Mouse (Mus musculus): ENCODE data around the gene Rtel1.

Gene Rtel1

GRCm38 (mm10) chr2:181320103-181320499 is 562 bp downstream of the Rtel1 start:
- no peak for ATAC-seq (ENCODE audit: insufficient number of reproducible peaks, low FRiP score, low TSS enrichment)

DNA sequence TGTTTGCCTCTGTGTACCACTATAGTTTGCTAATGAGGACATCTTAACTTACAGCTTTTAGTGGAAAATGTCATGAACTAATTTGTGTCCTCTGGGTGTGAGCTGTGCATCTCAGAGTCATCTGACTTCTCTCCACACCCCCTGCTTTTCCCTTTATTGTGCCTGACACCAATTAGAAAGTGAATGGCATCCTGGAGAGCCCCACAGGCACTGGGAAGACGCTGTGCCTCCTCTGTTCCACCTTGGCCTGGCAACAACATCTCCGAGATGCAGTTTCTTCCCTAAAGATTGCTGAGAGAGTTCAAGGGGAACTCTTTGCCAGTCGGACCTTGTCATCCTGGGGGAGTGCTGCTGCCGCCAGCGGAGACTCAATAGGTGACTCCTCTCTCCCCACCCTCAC is 2.6 kb downstream of the Rtel1 start:
- ATAC-seq (ENCODE audit: insufficient number of reproducible peaks, low FRiP score, low TSS enrichment): no peak

DNA sequence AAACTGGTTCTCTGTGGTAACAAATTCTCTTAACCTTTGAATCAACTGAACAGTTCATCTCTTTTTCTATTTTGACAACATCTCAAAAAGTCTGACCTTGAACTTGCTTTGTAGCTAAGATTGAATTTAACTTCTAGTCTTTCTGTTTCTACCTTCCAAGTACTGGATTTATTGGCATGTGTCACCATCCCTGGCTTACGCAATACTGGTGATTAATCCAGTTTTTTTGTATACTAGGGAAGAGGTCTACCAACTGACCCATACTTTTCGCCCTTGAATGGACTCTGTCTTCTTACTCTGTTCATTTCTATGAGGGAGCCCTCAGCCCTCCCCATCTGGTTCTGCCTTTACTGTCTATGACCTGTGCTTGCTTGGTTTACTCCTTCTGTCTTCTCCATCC is 6.6 kb downstream of the Rtel1 start:
- no peak for ATAC-seq (ENCODE audit: insufficient number of reproducible peaks, low FRiP score, low TSS enrichment)

DNA sequence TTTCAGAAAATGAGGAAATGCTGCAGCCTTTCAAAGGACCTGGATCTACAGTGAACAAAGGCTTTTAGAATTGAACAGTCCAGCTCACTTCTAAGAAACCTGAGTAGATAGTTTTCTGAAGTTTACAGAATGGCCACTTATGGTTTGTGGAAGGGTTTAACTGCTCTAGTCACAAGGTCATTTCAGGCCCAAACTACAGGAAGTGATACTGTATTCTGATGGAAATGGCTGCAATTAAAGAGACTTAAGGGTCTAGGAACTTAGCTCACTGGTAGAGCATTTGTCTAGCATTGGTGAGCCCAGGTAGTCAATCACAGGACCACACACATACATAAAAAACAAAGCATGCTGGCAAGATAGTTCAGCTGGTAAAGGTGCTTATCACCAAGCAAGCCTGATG is 13.0 kb downstream of the Rtel1 start:
- no peak for ATAC-seq (ENCODE audit: insufficient number of reproducible peaks, low FRiP score, low TSS enrichment)

- no peak; the same call in 1 of the 2 replicates for ATAC-seq (ENCODE audit: insufficient number of reproducible peaks, low FRiP score, low TSS enrichment)
These were observed 14.5 kb downstream of the Rtel1 start for GRCm38 (mm10) chr2:181334023-181334422.

GRCm38 (mm10) chr2:181340426-181340825 is 20.9 kb downstream of the Rtel1 start:
- ATAC-seq (ENCODE audit: insufficient number of reproducible peaks, low FRiP score, low TSS enrichment): peak; percentile 36; the same call in 1 of the 2 replicates

GRCm38 (mm10) chr2:181342766-181343165 is 23.2 kb downstream of the Rtel1 start:
- ATAC-seq (ENCODE audit: insufficient number of reproducible peaks, low FRiP score, low TSS enrichment): no peak

GRCm38 (mm10) chr2:181356780-181357179 is 37.2 kb downstream of the Rtel1 start:
- ATAC-seq (ENCODE audit: insufficient number of reproducible peaks, low FRiP score, low TSS enrichment): no peak

DNA sequence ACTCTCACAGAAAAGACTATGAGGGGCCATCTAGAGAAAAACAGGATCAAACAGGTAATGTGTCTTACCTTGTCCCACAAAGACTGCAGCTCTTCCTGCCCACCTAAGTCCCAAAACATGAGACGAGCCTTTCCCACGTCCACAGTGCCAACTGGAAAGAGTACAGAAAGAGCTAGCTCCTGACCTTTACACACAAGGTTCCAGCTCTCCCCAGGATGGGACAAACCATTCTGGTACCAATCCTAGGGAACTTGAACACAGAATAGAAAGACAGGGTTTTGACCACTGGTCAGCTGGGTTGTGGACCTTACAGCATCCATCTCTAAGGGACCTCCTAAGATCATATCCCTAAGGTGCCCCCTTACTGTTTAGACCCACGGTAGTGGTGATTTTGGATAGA is 44.4 kb downstream of the Rtel1 start:
- ATAC-seq (ENCODE audit: insufficient number of reproducible peaks, low FRiP score, low TSS enrichment): no peak

DNA sequence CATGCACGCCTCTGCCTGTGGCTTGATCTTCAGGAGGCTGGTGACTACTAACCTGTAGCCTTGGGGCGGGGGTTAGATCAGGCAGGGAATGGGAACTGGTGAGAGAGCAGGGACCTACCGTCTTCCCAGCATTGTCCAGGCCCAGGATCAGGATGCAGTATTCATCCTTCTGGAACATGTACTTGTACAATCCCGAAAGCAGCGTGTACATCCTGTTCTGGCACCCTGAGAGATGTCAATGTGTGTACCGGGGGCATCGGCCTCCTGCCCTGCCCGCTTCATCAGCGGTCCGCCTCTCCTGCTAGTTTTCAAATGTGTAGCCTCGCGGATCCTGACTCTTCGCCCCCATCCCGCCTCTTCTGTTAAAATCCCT is 44.9 kb downstream of the Rtel1 start:
- ATAC-seq (ENCODE audit: insufficient number of reproducible peaks, low FRiP score, low TSS enrichment): no peak

- ATAC-seq (ENCODE audit: insufficient number of reproducible peaks, low FRiP score, low TSS enrichment): peak; percentile 93
These were observed 45.5 kb downstream of the Rtel1 start, which contains the start of the genes Zgpat and Arfrp1 for GRCm38 (mm10) chr2:181364860-181365596. Gene Zgpat, plus strand, starts transcription at chr2:181364928. Gene Arfrp1, minus strand, starts transcription at chr2:181365404.

DNA sequence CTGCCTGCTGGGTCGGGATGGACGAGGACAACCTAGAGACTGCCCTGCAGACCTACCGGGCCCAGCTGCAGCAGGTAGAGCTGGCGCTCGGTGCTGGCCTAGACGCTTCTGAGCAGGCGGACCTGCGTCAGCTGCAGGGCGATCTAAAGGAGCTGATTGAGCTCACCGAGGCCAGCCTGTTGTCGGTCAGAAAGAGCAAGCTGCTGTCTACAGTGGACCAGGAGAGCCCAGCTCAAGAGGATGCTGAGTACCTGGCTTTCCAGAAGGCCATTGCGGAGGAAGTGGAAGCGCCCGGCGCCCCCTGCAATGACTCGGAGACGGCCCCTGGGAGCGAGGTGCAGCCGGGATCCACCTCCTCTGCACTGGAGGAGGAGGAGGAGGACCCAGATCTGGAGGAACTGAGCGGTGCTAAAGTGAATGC is 46.1 kb downstream of the Rtel1 start:
- ATAC-seq (ENCODE audit: insufficient number of reproducible peaks, low FRiP score, low TSS enrichment): peak; percentile 41; the same call in 1 of the 2 replicates

GRCm38 (mm10) chr2:181370001-181370400 is 50.5 kb downstream of the Rtel1 start:
- ATAC-seq (ENCODE audit: insufficient number of reproducible peaks, low FRiP score, low TSS enrichment): no peak

DNA sequence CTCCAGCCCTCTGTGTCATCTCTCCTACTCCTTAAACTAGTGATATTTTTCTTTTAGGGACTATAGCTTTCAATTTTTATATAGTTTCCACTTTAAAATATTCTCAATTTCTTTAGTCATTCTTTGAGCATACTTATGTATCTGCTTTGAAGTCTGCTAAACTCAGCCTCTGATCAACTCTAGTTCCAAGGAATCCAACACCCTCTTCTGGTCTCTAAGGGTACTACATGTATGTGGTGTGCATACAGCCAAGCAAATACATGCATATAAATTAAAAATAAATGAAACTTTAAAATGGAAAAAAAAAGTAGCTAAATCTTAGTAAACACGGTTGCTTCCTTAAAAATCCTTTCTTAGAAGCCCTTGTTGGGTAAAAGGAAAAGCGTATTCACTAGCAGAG is 56.2 kb downstream of the Rtel1 start:
- ATAC-seq (ENCODE audit: insufficient number of reproducible peaks, low FRiP score, low TSS enrichment): no peak

GRCm38 (mm10) chr2:181377230-181377629 is 57.7 kb downstream of the Rtel1 start:
- no peak for ATAC-seq (ENCODE audit: insufficient number of reproducible peaks, low FRiP score, low TSS enrichment)

- ATAC-seq (ENCODE audit: insufficient number of reproducible peaks, low FRiP score, low TSS enrichment): no peak
These were observed 59.2 kb downstream of the Rtel1 start for GRCm38 (mm10) chr2:181378701-181379100.

- ATAC-seq (ENCODE audit: insufficient number of reproducible peaks, low FRiP score, low TSS enrichment): no peak
These were observed 60.2 kb downstream of the Rtel1 start, which contains the start of gene Lime1 for GRCm38 (mm10) chr2:181379778-181380177. Gene Lime1, plus strand, starts transcription at chr2:181380078.

GRCm38 (mm10) chr2:181380251-181380650 is 60.7 kb downstream of the Rtel1 start:
- ATAC-seq (ENCODE audit: insufficient number of reproducible peaks, low FRiP score, low TSS enrichment): no peak

- ATAC-seq (ENCODE audit: insufficient number of reproducible peaks, low FRiP score, low TSS enrichment): no peak
These were observed 61.6 kb downstream of the Rtel1 start for GRCm38 (mm10) chr2:181381107-181381506.

- ATAC-seq (ENCODE audit: insufficient number of reproducible peaks, low FRiP score, low TSS enrichment): no peak
These were observed 62.2 kb downstream of the Rtel1 start for GRCm38 (mm10) chr2:181381631-181382306.

- ATAC-seq (ENCODE audit: insufficient number of reproducible peaks, low FRiP score, low TSS enrichment): no peak
These were observed 64.9 kb downstream of the Rtel1 start for GRCm38 (mm10) chr2:181384463-181384862.
